Mouse (Mus musculus): Measurements from ENCODE around the gene Gm47959. TPM values are rescaled to one million over a fixed set of nuclear protein-coding genes. Genes with fewer than 3 reads are reported as not detected.

Gm47959 gene
- polyA plus RNA-seq, 1 experiment from 2014 or later, result not detected

DNA sequence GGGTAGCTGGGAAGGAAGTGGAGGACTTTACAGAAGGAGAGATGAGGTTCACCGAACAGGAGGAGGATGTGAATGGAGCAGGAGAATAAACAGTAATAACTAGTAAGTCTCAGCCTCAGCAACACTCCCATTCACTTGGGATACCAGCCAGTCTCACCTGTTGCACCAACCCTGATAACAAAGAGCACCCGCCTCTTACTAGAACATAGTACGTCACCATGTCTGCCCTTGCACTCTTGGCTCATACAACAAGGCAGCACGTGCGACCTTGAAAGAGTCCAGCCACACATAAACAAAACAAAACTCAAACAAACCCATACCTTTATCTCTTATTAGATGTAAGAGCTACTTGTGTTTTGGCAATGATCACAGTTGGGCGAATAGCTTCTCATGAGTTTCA, 32.2 kb downstream of the Gm47959 start:
- Histone ChIP-seq H3K27ac (ENCODE audit: poor library complexity, severe bottlenecking) (no peak overlapping the region), H3K9me3 (replicated peaks) (no peaks in the 10 kb centered on the region), H3K27me3 (replicated peaks) (no peaks in the 10 kb centered on the region), H3K9ac (no peak overlapping the region), H3K4me2 (no peak overlapping the region), H3K4me3 (no peak overlapping the region), H3K4me1 (replicated peaks) (no peaks in the 10 kb centered on the region), H3K36me3 (no peaks in the 10 kb centered on the region)
- no peak for ATAC-seq (ENCODE audit: insufficient number of reproducible peaks, low FRiP score)
- WGBS, result 81% methylated on average over 6 of the region's 6 CpGs

DNA sequence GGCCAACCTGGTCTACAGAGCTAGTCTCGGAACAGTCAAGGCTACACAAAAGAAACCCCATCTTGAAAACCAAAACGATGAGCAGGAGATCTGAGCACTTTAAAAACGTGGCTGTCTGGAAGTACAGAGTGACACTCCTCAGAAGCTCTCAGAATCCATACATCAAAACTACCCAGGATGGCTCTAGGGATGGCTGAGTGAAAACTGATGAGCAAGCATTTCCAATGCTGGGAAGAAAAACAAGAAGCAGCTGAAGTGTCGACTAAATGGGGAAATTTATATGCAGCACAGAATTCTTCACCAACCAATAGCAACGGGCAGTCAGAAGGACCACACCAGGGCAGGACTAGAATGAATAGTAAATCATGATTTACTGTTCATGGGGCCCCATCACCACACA, 34.2 kb downstream of the Gm47959 start:
- Histone ChIP-seq H3K4me1 (replicated peaks) (no peaks in the 10 kb centered on the region), H3K27ac (ENCODE audit: poor library complexity, severe bottlenecking) (no peak overlapping the region), H3K4me3 (no peak overlapping the region), H3K9ac (no peak overlapping the region), H3K27me3 (replicated peaks) (no peaks in the 10 kb centered on the region), H3K36me3 (no peaks in the 10 kb centered on the region), H3K9me3 (replicated peaks) (no peaks in the 10 kb centered on the region), H3K4me2 (no peak overlapping the region)
- no peak for ATAC-seq (ENCODE audit: insufficient number of reproducible peaks, low FRiP score)
- 65% methylated on average over 5 of the region's 5 CpGs for WGBS

DNA sequence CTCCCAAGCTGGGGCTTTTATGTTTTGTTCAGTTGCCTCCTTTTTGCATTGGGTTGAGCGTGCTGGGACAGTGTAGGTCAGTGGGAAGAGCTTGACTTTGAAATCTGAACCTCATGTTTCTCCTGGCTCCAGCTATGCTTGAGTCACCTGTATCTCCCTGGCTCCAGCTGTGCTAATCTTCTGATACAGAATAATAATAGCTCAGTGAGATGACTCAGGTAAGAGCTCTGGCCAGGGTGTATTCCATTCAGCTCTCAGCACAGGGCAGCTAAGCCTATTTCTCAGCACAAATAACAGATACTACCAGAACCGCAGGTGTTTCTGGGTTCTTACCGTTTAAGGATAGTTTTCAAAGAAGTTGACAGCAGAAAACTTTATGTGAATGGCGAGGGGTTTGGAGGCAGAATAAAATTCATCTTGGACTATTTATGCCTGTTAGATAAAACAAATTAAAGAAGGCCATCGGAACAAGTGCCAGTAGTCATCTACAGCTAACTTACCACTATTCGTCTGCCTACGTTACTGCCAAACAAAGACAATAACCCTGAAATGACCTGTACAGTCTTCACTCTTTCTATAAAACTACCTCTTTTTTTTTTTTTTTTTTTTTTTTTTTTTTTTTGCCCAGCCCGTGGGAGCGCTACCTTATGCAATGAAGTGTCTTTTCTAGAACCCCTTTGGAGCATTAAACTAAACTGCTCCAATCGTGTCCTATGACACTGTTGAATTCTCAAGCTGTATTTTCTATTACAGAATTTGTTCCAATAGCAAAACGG, 36.7 kb downstream of the Gm47959 start:
- no peaks in the 10 kb centered on the region for H3K9me3 ChIP-seq (replicated peaks)
- H3K27me3 ChIP-seq (replicated peaks), result peaks cover 3% of the 10 kb centered on the region; the same call in 1 of the 2 replicates
- H3K27ac ChIP-seq (ENCODE audit: poor library complexity, severe bottlenecking), result no peak overlapping the region
- no peak overlapping the region for H3K4me3 ChIP-seq
- no peaks in the 10 kb centered on the region for H3K36me3 ChIP-seq
- no peak overlapping the region for H3K4me2 ChIP-seq
- no peak overlapping the region for H3K9ac ChIP-seq
- no peaks in the 10 kb centered on the region for H3K4me1 ChIP-seq (replicated peaks)
- 72% methylated on average over 11 of the region's 11 CpGs for WGBS
- no peak for ATAC-seq (ENCODE audit: insufficient number of reproducible peaks, low FRiP score)

DNA sequence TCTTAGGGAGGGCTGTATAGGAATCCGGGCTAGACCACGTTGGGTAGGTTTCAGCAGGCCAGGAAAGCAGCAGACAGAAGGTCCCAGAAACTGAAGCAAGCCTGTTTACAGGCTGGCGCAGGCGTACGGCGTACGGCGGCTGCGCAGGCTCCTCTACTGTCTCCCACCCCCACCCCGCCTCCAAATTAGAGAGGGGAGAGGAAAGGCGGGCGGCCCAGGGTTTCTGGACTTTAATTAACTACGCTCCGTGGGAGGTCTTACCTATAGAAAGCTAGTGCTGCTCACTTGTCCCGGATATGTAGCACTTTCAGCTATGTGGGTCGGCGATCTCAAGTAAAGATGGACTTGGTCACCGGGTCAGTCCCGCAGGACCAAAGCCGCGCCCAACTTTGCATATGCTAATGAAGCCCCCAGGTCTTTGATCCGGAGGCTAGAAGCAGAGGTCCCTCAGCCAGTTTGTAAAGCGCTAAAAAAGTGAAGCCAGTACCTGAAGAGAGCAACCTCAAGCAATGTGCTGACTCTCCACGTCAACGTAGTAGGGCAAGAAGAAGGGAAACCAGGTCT, 37.8 kb downstream of the Gm47959 start, which contains the start of gene Slc19a3:
Gene Slc19a3 (minus strand): TSS at position 340 of the 564 bp plus-strand sequence.
- Histone ChIP-seq H3K4me2 (peak within 1 kb of the TSS; percentile 70), H3K36me3 (no peaks in the 10 kb centered on the region), H3K4me3 (peak within 1 kb of the TSS; percentile 64), H3K4me1 (replicated peaks) (no peaks in the 10 kb centered on the region), H3K27me3 (replicated peaks) (peaks cover 5% of the 10 kb centered on the region; the same call in 1 of the 2 replicates), H3K9me3 (replicated peaks) (no peaks in the 10 kb centered on the region), H3K9ac (peak within 1 kb of the TSS; percentile 71), H3K27ac (ENCODE audit: poor library complexity, severe bottlenecking) (peak within 1 kb of the TSS; percentile 51; the same call in 1 of the 2 replicates)
- WGBS, result 1% methylated on average over 25 of the region's 25 CpGs
- ATAC-seq (ENCODE audit: insufficient number of reproducible peaks, low FRiP score), result peak; percentile 77; the same call in 1 of the 2 replicates

DNA sequence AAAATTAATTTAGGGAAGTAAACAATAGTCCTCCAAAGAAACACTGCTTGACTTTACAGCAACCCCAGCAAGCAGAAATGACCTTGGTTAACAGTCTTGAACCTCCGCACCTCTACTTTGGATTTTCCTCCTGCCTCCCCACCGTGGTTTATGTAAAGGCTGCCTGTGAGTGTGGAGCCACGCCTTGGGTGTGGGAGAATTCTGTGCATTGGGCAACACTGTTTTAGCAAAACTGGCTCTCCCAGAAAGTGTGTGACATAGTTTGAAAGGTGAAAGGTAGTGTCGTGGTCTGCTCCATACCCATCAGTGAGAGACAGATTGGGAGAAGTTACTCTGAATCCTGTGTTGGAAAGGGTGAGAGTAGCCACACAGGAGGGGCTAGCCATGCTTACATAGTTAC, 38.7 kb downstream of the Gm47959 start:
- Histone ChIP-seq H3K27ac (ENCODE audit: poor library complexity, severe bottlenecking) (no peak overlapping the region), H3K4me2 (no peak overlapping the region), H3K4me1 (replicated peaks) (no peaks in the 10 kb centered on the region), H3K9ac (no peak overlapping the region), H3K4me3 (no peak overlapping the region), H3K27me3 (replicated peaks) (peaks cover 5% of the 10 kb centered on the region; the same call in 1 of the 2 replicates), H3K9me3 (replicated peaks) (no peaks in the 10 kb centered on the region), H3K36me3 (no peaks in the 10 kb centered on the region)
- ATAC-seq (ENCODE audit: insufficient number of reproducible peaks, low FRiP score), result no peak
- WGBS, result 72% methylated on average over 4 of the region's 4 CpGs

DNA sequence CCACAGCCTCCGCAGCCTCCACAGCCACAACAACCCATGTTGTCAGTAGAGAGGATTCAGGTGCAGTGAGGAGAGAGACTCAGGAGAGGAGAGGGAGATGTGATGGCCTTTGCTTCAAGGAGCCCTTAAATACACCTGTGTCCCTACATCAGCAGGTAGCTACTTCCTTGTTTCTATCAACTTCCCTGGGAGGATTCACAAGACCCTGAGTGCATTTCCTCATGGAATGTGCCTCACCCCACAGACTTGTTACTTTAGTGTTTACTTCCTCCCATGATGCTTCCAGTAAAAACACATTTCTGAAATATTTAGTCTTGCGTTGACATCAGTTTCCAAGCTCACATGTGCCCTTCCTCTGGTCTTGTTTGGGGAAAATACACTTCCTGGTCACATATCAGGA, 42.0 kb downstream of the Gm47959 start, which contains the start of gene Krtap28-10:
Gene Krtap28-10 (minus strand): TSS at position 101 of the 400 bp plus-strand sequence.
- Histone ChIP-seq H3K27ac (ENCODE audit: poor library complexity, severe bottlenecking) (no peak within 1 kb of the TSS), H3K4me1 (replicated peaks) (no peaks in the 10 kb centered on the region), H3K9ac (no peak within 1 kb of the TSS), H3K4me3 (no peak within 1 kb of the TSS), H3K27me3 (replicated peaks) (peaks cover 8% of the 10 kb centered on the region; the same call in 1 of the 2 replicates), H3K36me3 (no peaks in the 10 kb centered on the region), H3K4me2 (no peak within 1 kb of the TSS), H3K9me3 (replicated peaks) (no peaks in the 10 kb centered on the region)
- ATAC-seq (ENCODE audit: insufficient number of reproducible peaks, low FRiP score), result no peak
- WGBS, result 88% methylated on average over 2 of the region's 2 CpGs

DNA sequence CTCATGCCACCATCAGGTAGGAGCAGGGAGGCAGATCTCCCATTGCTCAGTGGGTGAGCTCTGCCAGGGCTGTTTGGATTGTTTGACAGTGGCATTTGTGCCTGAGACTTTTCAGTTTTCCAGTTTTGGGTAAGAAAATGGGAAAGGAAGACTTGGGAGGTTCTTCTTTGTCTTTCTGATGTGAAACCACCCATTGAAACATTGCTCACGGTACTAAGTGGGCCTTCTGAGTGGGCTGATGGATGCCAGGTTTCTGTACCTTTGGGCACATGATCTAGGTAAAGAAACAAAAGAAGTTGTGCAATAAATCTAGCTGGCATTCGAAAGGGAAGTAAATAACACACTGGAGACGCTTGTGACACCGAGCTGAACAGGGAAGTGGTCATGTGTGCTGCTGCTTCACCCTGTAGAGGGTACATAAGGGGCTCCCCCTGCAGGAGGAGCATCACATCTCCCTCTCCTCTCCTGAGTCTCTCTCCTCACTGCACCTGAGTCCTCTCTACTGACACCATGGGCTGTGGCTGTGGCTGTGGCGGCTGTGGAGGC, 44.6 kb downstream of the Gm47959 start, which contains the start of gene Gm47969:
Gene Gm47969 (plus strand): TSS at position 51 of the 546 bp plus-strand sequence.
- Histone ChIP-seq H3K4me2 (no peak within 1 kb of the TSS), H3K36me3 (no peaks in the 10 kb centered on the region), H3K9ac (no peak within 1 kb of the TSS), H3K4me3 (no peak within 1 kb of the TSS), H3K27ac (ENCODE audit: poor library complexity, severe bottlenecking) (no peak within 1 kb of the TSS), H3K9me3 (replicated peaks) (no peaks in the 10 kb centered on the region), H3K4me1 (replicated peaks) (no peaks in the 10 kb centered on the region), H3K27me3 (replicated peaks) (peaks cover 8% of the 10 kb centered on the region; the same call in 1 of the 2 replicates)
- no peak for ATAC-seq (ENCODE audit: insufficient number of reproducible peaks, low FRiP score)
- 78% methylated on average over 5 of the region's 5 CpGs for whole genome bisulfite sequencing

Other genes with a start within 250 kb of the Gm47959 start
- gene Tm4sf20, start 232.1 kb upstream of the Gm47959 start, polyA plus RNA-seq (2016; fragmentation: Nextera tagmentation; extraction: Ambion mirVana), result 0.17 TPM in 1 of 2 replicates, not detected in the other
- gene Gm47791, start 229.3 kb upstream of the Gm47959 start, polyA plus RNA-seq (2016; fragmentation: Nextera tagmentation; extraction: Ambion mirVana), result not detected in 2 replicates
- gene Agfg1, start 161.1 kb upstream of the Gm47959 start, polyA plus RNA-seq (2016; fragmentation: Nextera tagmentation; extraction: Ambion mirVana), result 46.4 and 47.0 TPM in 2 replicates
- gene A030005L19Rik, start 87.2 kb upstream of the Gm47959 start, polyA plus RNA-seq (2016; fragmentation: Nextera tagmentation; extraction: Ambion mirVana), result 0.29 TPM in 1 of 2 replicates, not detected in the other
- not detected in 2 replicates for gene A030014E15Rik, start 75.6 kb upstream of the Gm47959 start, polyA plus RNA-seq (2016; fragmentation: Nextera tagmentation; extraction: Ambion mirVana)
- not detected in 2 replicates for gene Gm6217, start 69.1 kb upstream of the Gm47959 start, polyA plus RNA-seq (2016; fragmentation: Nextera tagmentation; extraction: Ambion mirVana)
- not detected in 2 replicates for gene A030003K21Rik, start 57.2 kb upstream of the Gm47959 start, polyA plus RNA-seq (2016; fragmentation: Nextera tagmentation; extraction: Ambion mirVana)
- gene Gm7544, start 44.5 kb upstream of the Gm47959 start, polyA plus RNA-seq (2016; fragmentation: Nextera tagmentation; extraction: Ambion mirVana), result not detected in 2 replicates
- not detected in 2 replicates for gene Gm47955, start 40.3 kb upstream of the Gm47959 start, polyA plus RNA-seq (2016; fragmentation: Nextera tagmentation; extraction: Ambion mirVana)
- gene Slc19a3, start 37.9 kb downstream of the Gm47959 start, polyA plus RNA-seq (2016; fragmentation: Nextera tagmentation; extraction: Ambion mirVana), result 2.3 and 2.7 TPM in 2 replicates
- gene Krtap28-10, start 41.9 kb downstream of the Gm47959 start, polyA plus RNA-seq (2016; fragmentation: Nextera tagmentation; extraction: Ambion mirVana), result not detected in 2 replicates
- gene Gm47969, start 44.4 kb downstream of the Gm47959 start, polyA plus RNA-seq (2016; fragmentation: Nextera tagmentation; extraction: Ambion mirVana), result not detected in 2 replicates
- gene A030005K14Rik, start 58.8 kb downstream of the Gm47959 start, polyA plus RNA-seq (2016; fragmentation: Nextera tagmentation; extraction: Ambion mirVana), result not detected in 2 replicates
- gene Krtap28-13, start 60.4 kb downstream of the Gm47959 start, polyA plus RNA-seq (2016; fragmentation: Nextera tagmentation; extraction: Ambion mirVana), result not detected in 2 replicates
- gene Ccl20, start 116.2 kb downstream of the Gm47959 start, polyA plus RNA-seq (2016; fragmentation: Nextera tagmentation; extraction: Ambion mirVana), result 0.21 and 0.66 TPM in 2 replicates
- not detected in 2 replicates for gene Daw1, start 159.2 kb downstream of the Gm47959 start, polyA plus RNA-seq (2016; fragmentation: Nextera tagmentation; extraction: Ambion mirVana)